Mouse (Mus musculus): Measurements from ENCODE around the gene Tusc2. TPM values are rescaled to one million over a fixed set of nuclear protein-coding genes. Genes with fewer than 3 reads are reported as not detected.
"Not testable (repeated sequence)": the region's sequence is repeated elsewhere in the genome, so short reads cannot be mapped to it uniquely, and the experiment has no call there.

The Tusc2 gene
- total RNA-seq, 2 experiments from 2014 or later = 58.3 to 66.6 TPM

- no peak for DNase-seq (ENCODE audit: low spot score in 2 of 2)
Measured at GRCm38 (mm10) chr9:107567702-107568319, 4.8 kb downstream of the Tusc2 start, which contains the start of gene Hyal2. Gene Hyal2, plus strand, starts transcription at chr9:107567945.

- peak; percentile 81 to 86 for DNase-seq (ENCODE audit: low spot score in 2 of 2)
Measured at GRCm38 (mm10) chr9:107568331-107569261, 5.5 kb downstream of the Tusc2 start.

- no peak for DNase-seq (ENCODE audit: low spot score in 2 of 2)
Measured at GRCm38 (mm10) chr9:107569270-107569669, 6.2 kb downstream of the Tusc2 start.

GRCm38 (mm10) chr9:107570016-107570415 lies 7.0 kb downstream of the Tusc2 start:
- no peak for DNase-seq (ENCODE audit: low spot score in 2 of 2)

GRCm38 (mm10) chr9:107570845-107571244 lies 7.8 kb downstream of the Tusc2 start:
- no peak for DNase-seq (ENCODE audit: low spot score in 2 of 2)

GRCm38 (mm10) chr9:107571534-107572326 lies 8.7 kb downstream of the Tusc2 start:
- DNase-seq (ENCODE audit: low spot score in 2 of 2) = no peak

- DNase-seq (ENCODE audit: low spot score in 2 of 2) = no peak
Measured at GRCm38 (mm10) chr9:107572327-107572662, 9.2 kb downstream of the Tusc2 start.

- not testable (repeated sequence) for DNase-seq (ENCODE audit: low spot score in 2 of 2)
Measured at GRCm38 (mm10) chr9:107573774-107574173, 10.7 kb downstream of the Tusc2 start.

- no peak for DNase-seq (ENCODE audit: low spot score in 2 of 2)
Measured at GRCm38 (mm10) chr9:107575579-107576356, 12.7 kb downstream of the Tusc2 start.

- peak; percentile 62 to 63 for DNase-seq (ENCODE audit: low spot score in 2 of 2)
Measured at GRCm38 (mm10) chr9:107576357-107577107, 13.5 kb downstream of the Tusc2 start, which contains the start of gene Hyal1. Gene Hyal1, plus strand, starts transcription at chr9:107576927.

GRCm38 (mm10) chr9:107577871-107578270 lies 14.8 kb downstream of the Tusc2 start:
- no peak for DNase-seq (ENCODE audit: low spot score in 2 of 2)

- no peak for DNase-seq (ENCODE audit: low spot score in 2 of 2)
Measured at GRCm38 (mm10) chr9:107578587-107578986, 15.5 kb downstream of the Tusc2 start, which contains the start of gene Naa80. Gene Naa80, plus strand, starts transcription at chr9:107578887.

GRCm38 (mm10) chr9:107579023-107579900 lies 16.2 kb downstream of the Tusc2 start:
- no peak for DNase-seq (ENCODE audit: low spot score in 2 of 2)

GRCm38 (mm10) chr9:107580501-107581317 lies 17.7 kb downstream of the Tusc2 start, which contains the start of gene Hyal3:
Gene Hyal3, plus strand, starts transcription at chr9:107580818.
- DNase-seq (ENCODE audit: low spot score in 2 of 2) = peak; percentile 83 to 86

GRCm38 (mm10) chr9:107581584-107581983 lies 18.5 kb downstream of the Tusc2 start:
- no peak for DNase-seq (ENCODE audit: low spot score in 2 of 2)

- no peak for DNase-seq (ENCODE audit: low spot score in 2 of 2)
Measured at GRCm38 (mm10) chr9:107582509-107583062, 19.5 kb downstream of the Tusc2 start.

GRCm38 (mm10) chr9:107583174-107583573 lies 20.1 kb downstream of the Tusc2 start:
- DNase-seq (ENCODE audit: low spot score in 2 of 2) = no peak

- no peak for DNase-seq (ENCODE audit: low spot score in 2 of 2)
Measured at GRCm38 (mm10) chr9:107586504-107586903, 23.4 kb downstream of the Tusc2 start.
